Mouse (Mus musculus): ENCODE results near the gene Ralgps1. TPM values are rescaled to one million over a fixed set of nuclear protein-coding genes. Genes with fewer than 3 reads are reported as not detected.
A peak's percentile ranks its signal among the peaks of the same experiment; 100 is the strongest.

The Ralgps1 gene
- polyA plus RNA-seq, 1 experiment from 2014 or later, result 4.2 TPM

DNA sequence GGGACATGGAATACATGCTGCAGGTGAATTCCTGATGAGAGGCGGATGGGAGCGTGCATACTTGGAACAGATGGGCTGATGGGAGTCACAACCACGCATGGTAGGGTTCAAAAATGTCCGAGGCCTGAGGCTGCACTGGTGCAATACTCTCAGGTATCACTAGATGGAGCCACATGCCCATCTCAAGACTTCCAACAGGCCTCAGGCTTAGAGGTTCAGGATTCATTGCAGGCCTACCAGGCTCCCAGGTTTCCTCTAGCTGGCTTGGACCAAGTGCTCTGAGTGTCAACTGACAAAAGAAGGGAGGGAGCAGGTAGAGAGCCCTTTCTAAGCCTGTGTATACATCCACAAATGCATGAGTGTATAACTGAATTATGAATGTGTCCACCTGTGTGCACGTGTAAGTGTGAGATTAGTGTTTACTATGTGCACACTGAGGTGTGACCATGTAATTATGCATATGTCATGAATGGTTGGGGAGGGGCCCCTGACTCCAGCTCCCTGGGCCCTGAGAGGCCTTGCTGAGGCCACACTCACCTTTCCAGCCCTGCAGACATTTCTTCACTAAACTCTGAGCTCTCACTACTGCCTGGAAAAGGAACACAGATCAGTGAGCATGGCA is 216.4 kb downstream of the Ralgps1 start:
- Histone ChIP-seq H3K4me2 (ENCODE audit: low read depth, low read length) (no peak overlapping the region), H3K4me1 (ENCODE audit: control insufficient read depth, insufficient read depth, low read length) (no peaks in the 10 kb centered on the region), H3K9me3 (ENCODE audit: control insufficient read depth, low read length) (no peaks in the 10 kb centered on the region), H3K36me3 (ENCODE audit: control insufficient read depth, insufficient read depth, low read length) (no peaks in the 10 kb centered on the region), H3K4me3 (ENCODE audit: low read depth, low read length) (no peak overlapping the region), H3K27me3 (replicated peaks; ENCODE audit: control insufficient read depth, insufficient read depth, low read length) (no peaks in the 10 kb centered on the region), H3K27ac (replicated peaks; ENCODE audit: low read depth, low read length) (no peak overlapping the region), H3K9ac (ENCODE audit: low read depth, low read length) (no peak overlapping the region)
- DNase-seq (ENCODE audit: low spot score) (peak; percentile 81), ATAC-seq (ENCODE audit: low read depth) (peak; percentile 77)
- 34% methylated on average over 5 of the region's 5 CpGs for WGBS

DNA sequence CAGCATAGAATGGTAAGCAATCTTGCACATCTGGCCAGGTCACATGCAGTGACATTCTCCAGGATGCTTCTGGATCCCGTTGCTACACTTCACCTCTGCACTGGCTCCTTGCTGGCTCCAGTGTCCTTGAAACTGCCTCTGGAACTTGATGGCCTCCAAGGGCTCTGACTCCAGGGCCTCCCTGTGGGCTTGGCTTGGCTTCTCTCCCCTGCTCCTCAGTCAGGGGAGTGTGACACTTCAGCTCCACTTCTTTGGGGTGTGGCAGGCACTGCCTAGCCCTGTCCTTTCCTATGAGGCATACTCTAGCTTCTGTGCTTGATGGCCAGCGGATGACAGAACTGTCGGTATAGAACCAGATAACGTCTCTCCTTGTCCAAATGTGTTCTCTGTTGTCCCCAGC is 224.3 kb downstream of the Ralgps1 start:
- Histone ChIP-seq H3K9me3 (ENCODE audit: control insufficient read depth, low read length) (no peaks in the 10 kb centered on the region), H3K9ac (ENCODE audit: low read depth, low read length) (no peak overlapping the region), H3K36me3 (ENCODE audit: control insufficient read depth, insufficient read depth, low read length) (no peaks in the 10 kb centered on the region), H3K27ac (replicated peaks; ENCODE audit: low read depth, low read length) (no peak overlapping the region), H3K4me2 (ENCODE audit: low read depth, low read length) (no peak overlapping the region), H3K27me3 (replicated peaks; ENCODE audit: control insufficient read depth, insufficient read depth, low read length) (no peaks in the 10 kb centered on the region), H3K4me1 (ENCODE audit: control insufficient read depth, insufficient read depth, low read length) (no peaks in the 10 kb centered on the region), H3K4me3 (ENCODE audit: low read depth, low read length) (no peak overlapping the region)
- 80% methylated on average over 4 of the region's 4 CpGs for WGBS
- ATAC-seq (ENCODE audit: low read depth) (no peak), DNase-seq (ENCODE audit: low spot score) (no peak)

- no peaks in the 10 kb centered on the region for H3K4me1 ChIP-seq (ENCODE audit: control insufficient read depth, insufficient read depth, low read length)
- H3K4me3 ChIP-seq (ENCODE audit: low read depth, low read length), result no peak overlapping the region
- H3K9me3 ChIP-seq (ENCODE audit: control insufficient read depth, low read length), result no peaks in the 10 kb centered on the region
- no peak overlapping the region for H3K9ac ChIP-seq (ENCODE audit: low read depth, low read length)
- no peak overlapping the region for H3K4me2 ChIP-seq (ENCODE audit: low read depth, low read length)
- no peak overlapping the region for H3K27ac ChIP-seq (replicated peaks; ENCODE audit: low read depth, low read length)
- no peaks in the 10 kb centered on the region for H3K36me3 ChIP-seq (ENCODE audit: control insufficient read depth, insufficient read depth, low read length)
- ATAC-seq (ENCODE audit: low read depth), result no peak
- 82% methylated on average over 2 of the region's 2 CpGs for WGBS
- DNase-seq (ENCODE audit: low spot score), result no peak
- no peaks in the 10 kb centered on the region for H3K27me3 ChIP-seq (replicated peaks; ENCODE audit: control insufficient read depth, insufficient read depth, low read length)
Observed at GRCm38 (mm10) chr2:33143292-33143691, 228.0 kb downstream of the Ralgps1 start.

DNA sequence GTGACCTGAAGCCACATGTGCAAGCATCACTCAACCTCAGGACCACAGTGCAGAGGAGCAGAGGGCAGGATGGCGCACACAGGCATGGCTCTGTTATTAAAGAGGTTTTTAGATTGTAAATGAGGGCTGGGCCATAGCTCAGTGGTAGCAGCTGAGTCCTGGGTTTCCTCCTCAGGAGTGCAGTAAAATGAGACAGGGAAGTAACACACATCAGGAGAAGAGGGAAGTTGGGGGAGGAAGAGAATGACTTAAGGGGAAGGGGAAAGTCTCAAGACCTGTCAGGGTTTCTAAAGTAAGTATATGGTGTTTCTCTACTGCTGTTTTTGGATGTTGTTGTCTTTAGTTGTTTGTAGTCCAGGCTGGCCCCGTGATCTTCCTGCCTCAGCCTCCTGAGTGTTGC is 232.8 kb downstream of the Ralgps1 start:
- no peaks in the 10 kb centered on the region for H3K36me3 ChIP-seq (ENCODE audit: control insufficient read depth, insufficient read depth, low read length)

DNA sequence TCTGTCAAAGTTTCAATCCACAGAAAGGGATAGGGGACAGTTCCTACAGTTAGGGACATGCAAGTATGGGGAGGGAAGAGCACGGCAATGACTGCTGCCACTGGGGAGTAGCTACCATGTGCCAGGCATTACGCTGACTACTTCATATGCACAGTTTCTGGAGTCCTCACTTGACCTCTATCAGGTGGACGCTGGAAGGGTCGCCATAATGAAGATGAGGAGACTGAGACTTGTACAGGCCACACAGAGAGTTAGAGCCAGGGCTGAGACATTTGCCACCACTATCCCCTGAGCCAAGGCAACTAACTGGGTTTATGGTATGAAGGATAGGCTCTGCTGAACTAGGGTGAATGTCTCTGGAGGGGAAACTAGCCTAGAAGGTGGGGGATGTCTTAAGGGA is 233.6 kb downstream of the Ralgps1 start:
- Histone ChIP-seq H3K9ac (ENCODE audit: low read depth, low read length) (no peak overlapping the region), H3K27me3 (replicated peaks; ENCODE audit: control insufficient read depth, insufficient read depth, low read length) (0 out of 2 replicates have a peak, but pooled peaks cover 10% of the 10 kb centered on the region), H3K4me2 (ENCODE audit: low read depth, low read length) (no peak overlapping the region), H3K36me3 (ENCODE audit: control insufficient read depth, insufficient read depth, low read length) (no peaks in the 10 kb centered on the region), H3K9me3 (ENCODE audit: control insufficient read depth, low read length) (no peaks in the 10 kb centered on the region), H3K4me1 (ENCODE audit: control insufficient read depth, insufficient read depth, low read length) (no peaks in the 10 kb centered on the region), H3K4me3 (ENCODE audit: low read depth, low read length) (no peak overlapping the region), H3K27ac (replicated peaks; ENCODE audit: low read depth, low read length) (no peak overlapping the region)
- 79% methylated on average over 4 of the region's 4 CpGs for WGBS
- DNase-seq (ENCODE audit: low spot score) (no peak), ATAC-seq (ENCODE audit: low read depth) (no peak)

More for the DNA sequence above, 232.8 kb downstream of the Ralgps1 start:
- H3K4me1 ChIP-seq (ENCODE audit: control insufficient read depth, insufficient read depth, low read length), result no peaks in the 10 kb centered on the region
- ATAC-seq (ENCODE audit: low read depth) (no peak), DNase-seq (ENCODE audit: low spot score) (no peak)
- no peak overlapping the region for H3K4me2 ChIP-seq (ENCODE audit: low read depth, low read length)
- H3K27me3 ChIP-seq (replicated peaks; ENCODE audit: control insufficient read depth, insufficient read depth, low read length), result 0 out of 2 replicates have a peak, but pooled peaks cover 5% of the 10 kb centered on the region
- no peak overlapping the region for H3K9ac ChIP-seq (ENCODE audit: low read depth, low read length)
- H3K27ac ChIP-seq (replicated peaks; ENCODE audit: low read depth, low read length), result no peak overlapping the region
- WGBS, result 84% methylated on average over 2 of the region's 2 CpGs
- no peaks in the 10 kb centered on the region for H3K9me3 ChIP-seq (ENCODE audit: control insufficient read depth, low read length)
- H3K4me3 ChIP-seq (ENCODE audit: low read depth, low read length), result no peak overlapping the region

DNA sequence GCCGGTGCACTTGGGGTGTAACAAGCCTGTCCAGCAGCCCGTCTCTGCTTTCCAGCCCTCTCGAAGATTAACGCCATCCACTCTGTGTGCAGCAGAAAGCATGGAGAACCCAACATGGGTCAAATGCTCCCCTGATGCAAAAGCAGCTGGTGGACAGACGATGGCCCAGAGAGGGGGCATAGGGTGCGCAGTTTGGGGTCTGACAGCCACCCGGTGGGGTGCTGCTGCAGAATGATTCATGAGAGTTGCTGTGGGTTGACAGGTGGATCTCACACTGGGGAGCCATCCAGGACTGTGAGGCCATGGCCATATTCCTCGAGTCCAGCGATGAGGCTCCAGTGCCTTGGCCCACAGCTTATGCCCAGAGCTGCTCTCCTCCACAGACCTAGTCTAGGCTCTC is 234.0 kb downstream of the Ralgps1 start:
- Histone ChIP-seq H3K4me2 (ENCODE audit: low read depth, low read length) (no peak overlapping the region), H3K9me3 (ENCODE audit: control insufficient read depth, low read length) (no peaks in the 10 kb centered on the region), H3K4me1 (ENCODE audit: control insufficient read depth, insufficient read depth, low read length) (no peaks in the 10 kb centered on the region), H3K4me3 (ENCODE audit: low read depth, low read length) (no peak overlapping the region), H3K27me3 (replicated peaks; ENCODE audit: control insufficient read depth, insufficient read depth, low read length) (peaks cover 15% of the 10 kb centered on the region), H3K27ac (replicated peaks; ENCODE audit: low read depth, low read length) (no peak overlapping the region), H3K9ac (ENCODE audit: low read depth, low read length) (no peak overlapping the region), H3K36me3 (ENCODE audit: control insufficient read depth, insufficient read depth, low read length) (no peaks in the 10 kb centered on the region)
- 88% methylated on average over 9 of the region's 9 CpGs for WGBS
- ATAC-seq (ENCODE audit: low read depth), result no peak
- DNase-seq (ENCODE audit: low spot score), result no peak

- Histone ChIP-seq H3K4me3 (ENCODE audit: low read depth, low read length) (no peak overlapping the region), H3K9ac (ENCODE audit: low read depth, low read length) (no peak overlapping the region), H3K36me3 (ENCODE audit: control insufficient read depth, insufficient read depth, low read length) (no peaks in the 10 kb centered on the region), H3K4me1 (ENCODE audit: control insufficient read depth, insufficient read depth, low read length) (no peaks in the 10 kb centered on the region), H3K27me3 (replicated peaks; ENCODE audit: control insufficient read depth, insufficient read depth, low read length) (peaks cover 20% of the 10 kb centered on the region), H3K27ac (replicated peaks; ENCODE audit: low read depth, low read length) (no peak overlapping the region), H3K4me2 (ENCODE audit: low read depth, low read length) (no peak overlapping the region), H3K9me3 (ENCODE audit: control insufficient read depth, low read length) (no peaks in the 10 kb centered on the region)
- DNase-seq (ENCODE audit: low spot score) (no peak), ATAC-seq (ENCODE audit: low read depth) (no peak)
- 84% methylated on average over 6 of the region's 6 CpGs for WGBS
Observed at GRCm38 (mm10) chr2:33136366-33136765, 234.9 kb downstream of the Ralgps1 start.

DNA sequence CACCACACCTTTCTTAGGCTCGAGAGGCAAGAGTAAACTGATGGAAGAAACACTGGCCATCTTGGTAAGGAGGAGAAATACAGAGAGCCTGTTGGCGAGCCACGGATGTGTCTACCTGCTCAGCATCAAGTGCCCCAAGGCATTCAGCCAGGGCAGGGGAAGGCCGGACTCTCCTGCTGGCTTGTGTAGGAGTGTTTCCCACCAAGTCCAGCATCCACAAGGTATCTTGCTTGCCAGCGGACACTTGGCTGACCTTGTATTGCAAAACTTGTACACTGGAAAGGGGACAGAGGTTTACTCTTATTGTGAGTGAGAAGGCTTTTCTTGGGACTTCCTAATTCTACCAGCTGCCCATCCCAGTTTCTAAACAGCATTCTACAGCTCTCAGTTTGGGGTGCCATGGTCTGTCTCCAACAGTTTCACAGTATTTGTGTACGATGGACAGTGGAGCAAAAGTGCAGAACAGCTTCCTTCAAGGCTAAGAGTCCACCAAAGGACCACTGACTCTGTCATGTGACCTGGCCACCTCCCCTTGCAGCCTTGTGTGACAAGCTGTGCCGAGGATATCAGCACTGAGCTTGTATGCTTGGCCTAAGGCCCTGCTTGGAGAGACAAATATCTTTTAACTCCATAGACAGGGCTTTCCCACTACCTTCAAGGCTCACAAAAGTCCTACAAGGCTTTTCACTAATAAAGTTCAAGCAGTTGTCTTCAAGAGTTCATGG is 236.4 kb downstream of the Ralgps1 start:
- no peaks in the 10 kb centered on the region for H3K36me3 ChIP-seq (ENCODE audit: control insufficient read depth, insufficient read depth, low read length)
- no peak for DNase-seq (ENCODE audit: low spot score)
- no peak overlapping the region for H3K27ac ChIP-seq (replicated peaks; ENCODE audit: low read depth, low read length)
- 69% methylated on average over 7 of the region's 7 CpGs for WGBS
- H3K4me2 ChIP-seq (ENCODE audit: low read depth, low read length), result no peak overlapping the region
- H3K4me1 ChIP-seq (ENCODE audit: control insufficient read depth, insufficient read depth, low read length), result 0 out of 2 replicates have a peak, but pooled peaks cover under 1% of the 10 kb centered on the region
- ATAC-seq (ENCODE audit: low read depth), result no peak
- no peak overlapping the region for H3K9ac ChIP-seq (ENCODE audit: low read depth, low read length)
- no peaks in the 10 kb centered on the region for H3K9me3 ChIP-seq (ENCODE audit: control insufficient read depth, low read length)
- H3K27me3 ChIP-seq (replicated peaks; ENCODE audit: control insufficient read depth, insufficient read depth, low read length), result peaks cover 20% of the 10 kb centered on the region
- H3K4me3 ChIP-seq (ENCODE audit: low read depth, low read length), result no peak overlapping the region

DNA sequence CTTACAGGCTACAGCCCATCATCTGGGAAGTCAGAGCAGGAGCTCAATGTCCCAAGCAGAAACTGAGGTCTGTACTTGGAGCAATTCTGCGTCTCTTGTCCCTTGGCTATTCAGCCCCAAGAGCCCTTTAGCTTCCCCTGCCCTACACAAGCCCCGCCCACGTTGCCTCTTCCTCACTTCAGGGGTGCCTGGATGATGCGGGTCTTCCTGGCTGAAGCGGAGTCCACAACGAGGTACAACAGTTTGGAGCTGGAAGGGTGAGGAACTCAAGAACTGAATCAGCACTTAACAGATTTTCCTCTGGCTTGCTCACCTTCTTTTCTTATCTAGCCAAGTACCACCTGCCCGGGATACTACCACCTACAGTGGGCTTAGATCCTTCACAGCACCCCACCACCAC is 239.0 kb downstream of the Ralgps1 start:
- DNase-seq (ENCODE audit: low spot score) (no peak), ATAC-seq (ENCODE audit: low read depth) (no peak)
- 8% methylated on average over 7 of the region's 7 CpGs for WGBS
- H3K36me3 ChIP-seq (ENCODE audit: control insufficient read depth, insufficient read depth, low read length), result no peaks in the 10 kb centered on the region
- no peak overlapping the region for H3K4me2 ChIP-seq (ENCODE audit: low read depth, low read length)
- peaks cover 20% of the 10 kb centered on the region for H3K27me3 ChIP-seq (replicated peaks; ENCODE audit: control insufficient read depth, insufficient read depth, low read length)
- H3K27ac ChIP-seq (replicated peaks; ENCODE audit: low read depth, low read length), result no peak overlapping the region
- H3K4me3 ChIP-seq (ENCODE audit: low read depth, low read length), result no peak overlapping the region
- H3K9ac ChIP-seq (ENCODE audit: low read depth, low read length), result no peak overlapping the region
- H3K4me1 ChIP-seq (ENCODE audit: control insufficient read depth, insufficient read depth, low read length), result peaks cover 7% of the 10 kb centered on the region; the same call in 1 of the 2 replicates
- H3K9me3 ChIP-seq (ENCODE audit: control insufficient read depth, low read length), result no peaks in the 10 kb centered on the region

All from embryonic facial prominence, embryonic 14.5 days (tissue).